Mouse (Mus musculus): ENCODE results near the gene Mctp1. TPM values are rescaled to one million over a fixed set of nuclear protein-coding genes. Genes with fewer than 3 reads are reported as not detected.
A peak's percentile ranks its signal among the peaks of the same experiment; 100 is the strongest.

Gene Mctp1
- polyA plus RNA-seq, 1 experiment: 2.2 TPM

DNA sequence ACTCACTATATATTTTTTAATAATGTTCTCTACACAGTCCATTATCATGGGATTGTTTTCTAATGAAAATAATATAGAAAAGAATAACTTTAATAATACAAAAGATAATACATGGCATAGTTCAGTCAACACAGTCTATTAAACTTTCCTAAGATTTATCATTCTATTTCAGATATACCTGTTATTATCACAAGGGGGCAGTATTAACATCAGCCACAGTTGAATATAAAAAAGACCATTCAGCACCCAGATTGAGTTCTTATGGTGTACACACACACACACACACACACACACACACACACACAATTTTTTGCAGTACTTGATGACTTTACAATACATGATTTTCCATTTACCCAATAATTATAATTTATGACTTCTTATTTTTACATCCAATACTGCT, 31.0 kb downstream of the Mctp1 start:
- H3K27me3 ChIP-seq (replicated peaks): no peaks in the 10 kb centered on the region
- no peak overlapping the region for H3K4me3 ChIP-seq (replicated peaks)
- TF ChIP-seq GATA1 (IDR thresholded peaks at IDR 0.05; ENCODE audit: borderline replicate concordance, low read length) (no peak), FLI1 (IDR thresholded peaks at IDR 0.05; ENCODE audit: low read length) (no peak)
- H3K4me1 ChIP-seq: peaks cover 69% of the 10 kb centered on the region
- H3K36me3 ChIP-seq (replicated peaks; ENCODE audit: low read length): peaks cover 14% of the 10 kb centered on the region
- no peaks in the 10 kb centered on the region for H3K9me3 ChIP-seq

DNA sequence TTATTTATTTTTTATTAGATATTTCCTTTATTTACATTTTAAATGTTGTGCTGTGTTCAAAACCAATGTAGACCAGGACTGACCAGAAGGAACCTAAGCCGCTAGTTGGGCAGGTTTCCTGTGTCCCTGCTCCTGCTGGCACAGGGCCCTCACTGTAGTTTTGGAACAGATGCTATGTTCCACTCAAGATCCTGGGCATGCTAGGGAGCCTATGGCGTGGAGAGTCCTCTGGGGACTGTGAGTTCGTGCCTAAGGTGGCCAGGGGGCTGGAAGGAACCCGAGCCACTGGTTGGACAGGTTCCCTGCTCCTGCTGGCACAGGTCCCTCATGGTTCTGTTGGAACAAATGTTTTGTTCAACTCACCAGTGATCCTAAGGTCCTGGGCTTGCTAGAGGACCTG, 35.8 kb downstream of the Mctp1 start:
- no peaks in the 10 kb centered on the region for H3K27me3 ChIP-seq (replicated peaks)
- H3K4me1 ChIP-seq: peaks cover 70% of the 10 kb centered on the region
- peaks cover 10% of the 10 kb centered on the region for H3K36me3 ChIP-seq (replicated peaks; ENCODE audit: low read length)
- TF ChIP-seq FLI1 (IDR thresholded peaks at IDR 0.05; ENCODE audit: low read length) (no peak), GATA1 (IDR thresholded peaks at IDR 0.05; ENCODE audit: borderline replicate concordance, low read length) (no peak)
- peak overlapping the region; percentile 31 for H3K4me3 ChIP-seq (replicated peaks)
- no peaks in the 10 kb centered on the region for H3K9me3 ChIP-seq

- TF ChIP-seq GATA1 (IDR thresholded peaks at IDR 0.05; ENCODE audit: borderline replicate concordance, low read length): no peak
- TF ChIP-seq FLI1 (IDR thresholded peaks at IDR 0.05; ENCODE audit: low read length): no peak
- Histone ChIP-seq H3K4me1 (peaks cover 70% of the 10 kb centered on the region), H3K36me3 (replicated peaks; ENCODE audit: low read length) (peaks cover 10% of the 10 kb centered on the region), H3K9me3 (no peaks in the 10 kb centered on the region), H3K27me3 (replicated peaks) (no peaks in the 10 kb centered on the region), H3K4me3 (replicated peaks) (no peak overlapping the region)
These were observed 36.7 kb downstream of the Mctp1 start for GRCm38 (mm10) chr13:76421075-76421474.

DNA sequence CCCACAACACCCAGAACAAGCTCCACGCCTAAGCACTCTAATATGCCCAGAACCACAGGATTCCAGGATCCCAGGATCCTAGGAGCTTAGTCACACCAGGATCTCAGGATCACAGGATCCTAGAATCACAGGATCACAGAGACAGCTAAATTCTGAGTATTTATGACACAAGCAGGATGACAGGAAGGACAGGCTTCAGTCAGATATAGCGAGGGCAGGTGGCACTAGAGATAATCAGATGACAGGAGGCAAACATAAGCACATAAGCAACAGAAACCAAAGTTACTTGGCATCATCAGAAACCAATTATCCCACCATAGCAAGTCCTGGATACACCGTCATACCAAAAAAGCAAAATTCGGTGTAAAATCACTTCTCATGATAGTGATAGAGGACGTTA, 37.8 kb downstream of the Mctp1 start:
- Histone ChIP-seq H3K36me3 (replicated peaks; ENCODE audit: low read length) (peaks cover 8% of the 10 kb centered on the region), H3K4me3 (replicated peaks) (no peak overlapping the region), H3K27me3 (replicated peaks) (no peaks in the 10 kb centered on the region), H3K9me3 (no peaks in the 10 kb centered on the region), H3K4me1 (peaks cover 71% of the 10 kb centered on the region)
- TF ChIP-seq GATA1 (IDR thresholded peaks at IDR 0.05; ENCODE audit: borderline replicate concordance, low read length) (no peak), FLI1 (IDR thresholded peaks at IDR 0.05; ENCODE audit: low read length) (no peak)

- no peak for TF ChIP-seq GATA1 (IDR thresholded peaks at IDR 0.05; ENCODE audit: borderline replicate concordance, low read length)
- TF ChIP-seq FLI1 (IDR thresholded peaks at IDR 0.05; ENCODE audit: low read length): no peak
- H3K36me3 ChIP-seq (replicated peaks; ENCODE audit: low read length): peaks cover 14% of the 10 kb centered on the region
- H3K27me3 ChIP-seq (replicated peaks): no peaks in the 10 kb centered on the region
These were observed 45.1 kb downstream of the Mctp1 start for GRCm38 (mm10) chr13:76429456-76429855.

DNA sequence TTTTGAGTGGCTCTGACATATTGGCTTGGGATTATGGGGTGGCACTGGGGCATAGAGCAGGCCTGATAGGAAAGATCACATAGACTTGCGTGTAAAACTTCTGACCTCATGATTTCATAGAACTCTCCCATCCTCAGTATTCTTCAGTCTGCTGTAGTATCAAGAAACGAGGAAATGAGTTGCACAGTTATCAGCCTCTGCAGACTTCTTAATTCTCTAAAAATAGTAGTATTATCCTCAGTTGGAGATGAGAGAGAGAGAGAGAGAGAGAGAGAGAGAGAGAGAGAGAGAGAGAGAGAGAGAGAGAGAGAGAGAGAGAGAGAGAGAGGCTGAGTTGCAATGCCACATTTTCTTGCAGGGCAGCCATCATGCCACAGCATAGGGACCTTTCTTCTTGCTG, 45.6 kb downstream of the Mctp1 start:
- Histone ChIP-seq H3K27me3 (replicated peaks) (no peaks in the 10 kb centered on the region), H3K4me1 (peaks cover 79% of the 10 kb centered on the region), H3K36me3 (replicated peaks; ENCODE audit: low read length) (peaks cover 14% of the 10 kb centered on the region), H3K9me3 (no peaks in the 10 kb centered on the region), H3K4me3 (replicated peaks) (peak overlapping the region; percentile 80)
- TF ChIP-seq GATA1 (IDR thresholded peaks at IDR 0.05; ENCODE audit: borderline replicate concordance, low read length) (no peak), FLI1 (IDR thresholded peaks at IDR 0.05; ENCODE audit: low read length) (no peak)

More at GRCm38 (mm10) chr13:76429456-76429855, 45.1 kb downstream of the Mctp1 start:
- Histone ChIP-seq H3K4me3 (replicated peaks) (peak overlapping the region; percentile 80), H3K9me3 (no peaks in the 10 kb centered on the region), H3K4me1 (peaks cover 75% of the 10 kb centered on the region)

GRCm38 (mm10) chr13:76431946-76432345, 47.6 kb downstream of the Mctp1 start:
- Histone ChIP-seq H3K36me3 (replicated peaks; ENCODE audit: low read length) (peaks cover 17% of the 10 kb centered on the region), H3K4me1 (peaks cover 79% of the 10 kb centered on the region)
- TF ChIP-seq FLI1 (IDR thresholded peaks at IDR 0.05; ENCODE audit: low read length) (no peak), GATA1 (IDR thresholded peaks at IDR 0.05; ENCODE audit: borderline replicate concordance, low read length) (no peak)

GRCm38 (mm10) chr13:76433438-76433837, 49.1 kb downstream of the Mctp1 start:
- TF ChIP-seq FLI1 (IDR thresholded peaks at IDR 0.05; ENCODE audit: low read length) (no peak), GATA1 (IDR thresholded peaks at IDR 0.05; ENCODE audit: borderline replicate concordance, low read length) (no peak)
- Histone ChIP-seq H3K4me3 (replicated peaks) (no peak overlapping the region), H3K36me3 (replicated peaks; ENCODE audit: low read length) (peaks cover 17% of the 10 kb centered on the region), H3K4me1 (peaks cover 74% of the 10 kb centered on the region), H3K9me3 (no peaks in the 10 kb centered on the region), H3K27me3 (replicated peaks) (no peaks in the 10 kb centered on the region)

More at GRCm38 (mm10) chr13:76431946-76432345, 47.6 kb downstream of the Mctp1 start:
- H3K27me3 ChIP-seq (replicated peaks): no peaks in the 10 kb centered on the region
- H3K4me3 ChIP-seq (replicated peaks): no peak overlapping the region
- H3K9me3 ChIP-seq: no peaks in the 10 kb centered on the region

DNA sequence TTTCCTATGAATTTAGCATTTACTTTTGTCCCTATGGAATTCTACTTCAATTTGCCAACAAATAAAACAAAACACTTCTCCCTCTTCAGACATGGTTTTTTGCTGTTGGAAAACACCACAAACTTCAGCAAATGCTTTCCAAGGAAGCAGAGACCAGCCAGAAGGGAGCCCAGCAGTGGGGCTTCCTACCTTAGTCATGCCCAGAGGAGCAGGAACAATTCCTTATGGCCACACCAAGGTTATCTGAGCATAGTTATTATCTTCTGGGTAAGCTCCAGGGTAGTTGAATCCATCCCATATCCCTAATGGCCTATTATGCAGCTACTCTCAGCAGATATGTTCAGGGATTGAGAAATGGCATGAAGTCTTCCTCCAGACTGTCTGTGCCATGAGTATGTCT, 52.1 kb downstream of the Mctp1 start:
- no peaks in the 10 kb centered on the region for H3K9me3 ChIP-seq
- TF ChIP-seq FLI1 (IDR thresholded peaks at IDR 0.05; ENCODE audit: low read length): no peak
- no peak for TF ChIP-seq GATA1 (IDR thresholded peaks at IDR 0.05; ENCODE audit: borderline replicate concordance, low read length)
- H3K4me3 ChIP-seq (replicated peaks): no peak overlapping the region
- peaks cover 51% of the 10 kb centered on the region for H3K4me1 ChIP-seq
- H3K36me3 ChIP-seq (replicated peaks; ENCODE audit: low read length): peaks cover 11% of the 10 kb centered on the region
- no peaks in the 10 kb centered on the region for H3K27me3 ChIP-seq (replicated peaks)

DNA sequence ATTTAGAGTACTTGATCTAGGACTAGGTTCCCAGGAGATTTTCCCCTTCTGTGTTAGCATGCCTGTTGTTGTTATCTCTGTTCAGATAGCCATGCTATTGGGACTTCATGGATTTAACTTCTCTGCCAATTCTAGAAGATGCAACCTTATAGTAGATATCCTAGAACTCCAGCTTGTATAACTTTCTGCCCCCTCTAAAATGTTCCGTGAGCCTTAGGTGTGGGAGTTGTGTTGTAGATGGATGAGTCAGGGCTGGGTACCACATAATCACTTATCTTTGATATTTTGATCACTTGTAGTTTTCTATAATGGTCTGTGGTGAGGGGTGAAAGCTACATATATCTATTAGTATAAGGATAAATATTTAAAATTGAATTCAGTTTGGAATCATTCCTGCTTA, 54.4 kb downstream of the Mctp1 start:
- Histone ChIP-seq H3K9me3 (no peaks in the 10 kb centered on the region), H3K27me3 (replicated peaks) (no peaks in the 10 kb centered on the region), H3K36me3 (replicated peaks; ENCODE audit: low read length) (peaks cover 3% of the 10 kb centered on the region), H3K4me1 (peaks cover 43% of the 10 kb centered on the region), H3K4me3 (replicated peaks) (no peak overlapping the region)
- no peak for TF ChIP-seq GATA1 (IDR thresholded peaks at IDR 0.05; ENCODE audit: borderline replicate concordance, low read length)
- no peak for TF ChIP-seq FLI1 (IDR thresholded peaks at IDR 0.05; ENCODE audit: low read length)

- peaks cover 13% of the 10 kb centered on the region for H3K36me3 ChIP-seq (replicated peaks; ENCODE audit: low read length)
- H3K27me3 ChIP-seq (replicated peaks): no peaks in the 10 kb centered on the region
- H3K9me3 ChIP-seq: no peaks in the 10 kb centered on the region
- no peak overlapping the region for H3K4me3 ChIP-seq (replicated peaks)
- no peak for TF ChIP-seq FLI1 (IDR thresholded peaks at IDR 0.05; ENCODE audit: low read length)
- no peak for TF ChIP-seq GATA1 (IDR thresholded peaks at IDR 0.05; ENCODE audit: borderline replicate concordance, low read length)
- H3K4me1 ChIP-seq: peaks cover 55% of the 10 kb centered on the region
These were observed 61.7 kb downstream of the Mctp1 start for GRCm38 (mm10) chr13:76446059-76446458.
